Mouse (Mus musculus) heart, postnatal 0 days (tissue): ENCODE measurements at regions not wholly inside any gene's neighbourhood (a gene's known extent, or its start where the extent isn't known, plus 50 kb on each side); places are given as distances from the start of the nearest gene placed in this dataset.

Source experiments
- CTCF ChIP-seq: IDR thresholded peaks from 2 replicates; pipeline ENCODE4 v1.5.1; 2016; ENCODE audit warnings: antibody characterized with exemption, control low read depth, low read depth
- EP300 ChIP-seq: IDR thresholded peaks from 2 replicates; pipeline ENCODE4 v1.6.1; 2016; ENCODE audit warnings: antibody characterized with exemption, low read depth

DNA sequence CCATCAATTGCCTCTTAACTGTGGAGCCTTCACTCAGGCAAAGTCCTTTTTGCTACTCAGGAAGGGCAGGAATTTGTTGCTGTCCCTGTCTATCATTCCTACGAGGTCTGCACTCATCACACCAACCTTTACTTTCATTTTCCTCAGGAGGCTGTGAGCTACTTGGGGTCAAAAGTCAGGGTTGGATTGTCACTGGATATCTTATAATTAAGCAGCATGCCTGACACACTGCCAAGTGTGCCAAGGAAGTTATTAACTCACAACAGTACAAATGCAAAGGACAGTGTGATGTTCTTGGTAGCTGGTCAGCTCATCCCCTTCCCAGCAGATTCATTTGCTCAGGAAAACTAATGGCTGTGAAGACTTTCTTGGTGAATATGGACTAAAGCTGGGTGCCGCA, 241.7 kb upstream of the Smlr1 start:
- no peak for TF ChIP-seq CTCF
- no peak for TF ChIP-seq EP300
